Mouse (Mus musculus): ENCODE measurements around the gene Ubtf.
"Not testable (repeated sequence)": the region's sequence is repeated elsewhere in the genome, so short reads cannot be mapped to it uniquely, and the experiment has no call there.

The Ubtf gene

GRCm38 (mm10) chr11:102296491-102297472, 22.8 kb downstream of the Ubtf start, which contains the start of gene Atxn7l3:
Gene Atxn7l3, minus strand, starts transcription at chr11:102296631.
- DNase-seq (ENCODE audit: inconsistent age in 2 of 2, low spot score in 1 of 2), result peak; percentile 100

GRCm38 (mm10) chr11:102295598-102296471, 23.7 kb downstream of the Ubtf start:
- DNase-seq (ENCODE audit: inconsistent age in 2 of 2, low spot score in 1 of 2), result peak; percentile 79 to 87

- DNase-seq (ENCODE audit: inconsistent age in 2 of 2, low spot score in 1 of 2), result peak in 1 of 2 experiments; percentile 81
These were observed 24.5 kb downstream of the Ubtf start for GRCm38 (mm10) chr11:102294887-102295597.

DNA sequence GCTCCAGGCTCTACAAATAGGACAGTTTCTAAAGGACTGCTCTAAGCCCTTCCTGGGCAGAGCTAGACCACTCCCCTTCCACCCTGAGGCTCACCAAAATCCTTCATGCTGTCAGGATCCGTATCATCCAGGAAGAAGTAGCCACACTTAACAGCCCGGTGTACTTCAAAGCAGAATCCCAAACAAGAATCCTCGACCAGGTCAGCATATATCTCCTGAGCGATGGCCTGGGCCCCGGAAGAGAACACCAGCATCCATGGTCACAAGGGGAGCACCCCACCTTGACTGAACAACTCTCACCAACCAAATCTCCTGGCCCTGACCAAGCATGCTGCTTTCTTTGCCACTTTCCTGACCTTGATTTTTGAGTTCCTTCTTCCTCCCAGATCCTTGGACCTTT, 25.1 kb downstream of the Ubtf start:
- peak in 1 of 2 experiments; percentile 52 for DNase-seq (ENCODE audit: inconsistent age in 2 of 2, low spot score in 1 of 2)

- DNase-seq (ENCODE audit: inconsistent age in 2 of 2, low spot score in 1 of 2), result peak in 1 of 2 experiments; percentile 52
These were observed 25.6 kb downstream of the Ubtf start for GRCm38 (mm10) chr11:102293971-102294370.

- DNase-seq (ENCODE audit: inconsistent age in 2 of 2, low spot score in 1 of 2), result no peak
These were observed 28.4 kb downstream of the Ubtf start for GRCm38 (mm10) chr11:102291051-102291535.

DNA sequence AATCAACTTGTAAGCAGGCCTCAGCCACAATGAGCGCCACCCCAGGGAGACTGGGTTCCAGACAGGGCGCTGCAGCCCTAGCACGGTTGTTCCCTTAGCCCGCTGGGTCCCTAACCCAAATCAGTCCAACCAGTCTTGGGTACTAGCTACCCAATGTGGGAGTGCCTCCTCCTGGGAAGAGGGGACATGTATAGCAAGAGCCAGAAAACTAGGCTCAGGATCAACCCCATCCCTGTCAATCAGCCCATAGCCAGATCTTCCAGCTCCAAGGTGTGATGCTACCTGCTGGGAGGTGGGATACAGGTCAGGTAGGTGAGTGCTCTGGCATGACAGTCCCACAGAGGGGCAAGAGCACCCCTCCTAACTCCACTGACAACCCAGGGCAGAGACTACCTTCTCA, 29.4 kb downstream of the Ubtf start:
- peak in 1 of 2 experiments; percentile 43 for DNase-seq (ENCODE audit: inconsistent age in 2 of 2, low spot score in 1 of 2)

- peak in 1 of 2 experiments; percentile 64 for DNase-seq (ENCODE audit: inconsistent age in 2 of 2, low spot score in 1 of 2)
These were observed 29.9 kb downstream of the Ubtf start for GRCm38 (mm10) chr11:102289511-102290100.

DNA sequence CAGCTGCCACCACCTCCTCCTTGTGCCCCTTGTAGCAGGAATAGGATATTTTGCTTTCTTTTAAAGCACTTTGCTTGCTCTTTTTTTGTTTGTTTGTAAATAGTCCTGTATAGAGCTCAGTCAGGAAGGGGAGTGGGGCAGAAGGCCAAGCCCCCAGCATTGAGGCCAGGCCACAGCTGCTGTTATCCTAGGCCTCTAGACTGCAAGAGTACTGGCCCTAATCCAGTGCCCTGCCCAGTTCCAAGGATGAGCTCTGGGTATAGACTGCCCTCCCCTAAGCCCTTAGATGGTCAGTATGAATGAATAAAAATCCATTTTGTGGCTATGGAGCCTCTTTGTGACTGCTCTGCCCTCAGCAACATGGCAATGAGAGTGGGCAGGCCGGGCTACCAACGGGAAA, 30.6 kb downstream of the Ubtf start:
- peak in 1 of 2 experiments; percentile 58 for DNase-seq (ENCODE audit: inconsistent age in 2 of 2, low spot score in 1 of 2)

GRCm38 (mm10) chr11:102288027-102288804, 31.3 kb downstream of the Ubtf start:
- peak in 1 of 2 experiments; percentile 43 for DNase-seq (ENCODE audit: inconsistent age in 2 of 2, low spot score in 1 of 2)

DNA sequence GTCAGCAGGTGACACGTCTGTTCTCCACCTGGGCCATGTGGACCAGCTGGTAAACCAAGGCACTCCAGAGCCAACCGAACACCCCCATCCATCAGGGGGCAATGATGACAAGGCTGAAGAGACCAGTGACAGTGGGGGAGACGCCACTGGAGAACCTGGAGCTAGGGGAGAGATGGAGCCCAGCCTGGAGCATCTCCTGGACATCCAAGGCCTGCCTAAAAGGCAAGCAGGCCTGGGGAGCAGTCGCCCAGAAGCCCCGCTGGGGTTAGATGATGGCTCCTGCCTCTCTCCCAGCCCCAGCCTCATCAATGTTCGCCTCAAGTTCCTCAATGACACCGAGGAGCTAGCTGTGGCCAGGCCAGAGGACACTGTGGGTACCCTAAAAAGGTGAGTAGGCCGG, 32.1 kb downstream of the Ubtf start:
- DNase-seq (ENCODE audit: inconsistent age in 2 of 2, low spot score in 1 of 2), result peak in 1 of 2 experiments; percentile 42

DNA sequence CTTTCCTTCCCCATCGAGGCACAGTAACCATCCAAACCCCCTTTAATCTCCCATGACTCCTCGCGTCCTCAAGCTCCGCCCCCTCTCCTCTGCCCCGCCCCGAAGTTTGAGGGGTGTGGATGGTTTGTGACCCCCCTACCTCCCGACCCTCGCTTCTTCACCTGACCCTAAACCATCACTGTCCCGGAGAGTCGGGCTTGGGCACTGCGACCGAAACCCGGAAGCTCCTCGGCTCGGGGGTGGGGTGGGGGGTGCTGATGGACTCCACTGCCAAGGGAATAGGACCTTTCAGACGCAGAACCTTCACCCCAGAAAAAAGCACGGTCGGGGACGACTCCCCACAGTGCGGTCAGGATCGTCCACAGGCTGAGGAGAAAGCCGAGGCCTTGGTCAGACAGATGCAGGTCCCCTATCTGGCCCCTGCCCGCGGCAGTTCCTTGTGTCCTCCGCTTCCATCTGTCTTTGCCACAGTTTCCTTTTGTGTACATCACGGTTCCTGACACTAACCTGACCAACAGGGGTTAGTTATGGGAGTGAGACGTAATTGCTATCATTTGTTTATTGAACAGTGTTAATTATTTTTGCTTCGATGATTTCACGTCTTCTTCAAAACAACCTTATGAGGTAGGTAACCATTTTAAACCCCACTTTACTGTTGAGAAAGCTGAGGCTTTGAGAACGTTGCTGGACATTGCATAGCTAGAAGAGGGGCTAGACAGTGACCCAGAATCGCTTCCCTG, 34.3 kb downstream of the Ubtf start:
- DNase-seq (ENCODE audit: inconsistent age in 2 of 2, low spot score in 1 of 2), result no peak

GRCm38 (mm10) chr11:102284501-102285094, 34.9 kb downstream of the Ubtf start, which contains the start of gene Tmub2:
Gene Tmub2, plus strand, starts transcription at chr11:102284931.
- peak; percentile 98 to 99 for DNase-seq (ENCODE audit: inconsistent age in 2 of 2, low spot score in 1 of 2)

- DNase-seq (ENCODE audit: inconsistent age in 2 of 2, low spot score in 1 of 2), result no peak
These were observed 35.6 kb downstream of the Ubtf start for GRCm38 (mm10) chr11:102283922-102284321.

GRCm38 (mm10) chr11:102280267-102280666, 39.3 kb downstream of the Ubtf start:
- not testable (repeated sequence) for DNase-seq (ENCODE audit: inconsistent age in 2 of 2, low spot score in 1 of 2)

DNA sequence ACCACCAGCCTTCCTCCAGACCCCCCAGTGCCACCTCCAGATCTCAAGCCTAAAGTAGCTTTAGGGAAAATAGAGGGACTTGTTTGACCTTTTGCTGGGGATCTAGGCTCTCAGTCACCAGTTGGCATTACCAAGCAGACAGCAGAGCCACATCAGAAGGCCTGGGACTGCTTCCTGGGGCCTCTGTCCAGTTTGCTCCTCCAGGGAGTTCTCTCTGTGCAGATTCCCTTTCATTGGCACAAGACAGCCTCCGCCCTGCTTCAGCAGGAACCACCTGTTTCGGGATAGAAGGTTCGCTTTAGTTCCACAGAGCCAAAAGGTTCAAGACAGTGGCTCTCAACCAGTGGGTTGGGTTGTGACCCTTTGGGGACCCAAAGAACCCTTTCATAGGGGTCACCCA, 39.9 kb downstream of the Ubtf start:
- DNase-seq (ENCODE audit: inconsistent age in 2 of 2, low spot score in 1 of 2), result no peak

DNA sequence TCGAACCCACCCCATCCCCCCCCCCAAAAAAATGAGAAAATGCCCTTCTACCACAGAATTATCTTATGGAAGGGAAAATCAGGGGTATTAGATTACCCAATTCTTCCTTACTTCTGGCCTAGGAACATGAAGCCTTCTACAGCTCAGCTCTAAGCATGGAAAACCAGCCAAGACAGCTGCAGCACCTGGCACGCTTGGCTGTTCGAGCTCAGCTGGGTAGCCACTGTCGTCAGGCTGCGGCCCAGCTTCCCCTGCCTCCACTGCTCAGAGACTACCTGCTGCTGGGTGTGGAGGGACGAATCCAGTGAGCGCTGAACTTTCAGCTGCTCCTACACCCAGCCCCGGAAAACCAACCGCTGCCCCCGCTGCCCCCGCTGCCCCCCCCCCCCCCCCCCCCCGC, 41.8 kb downstream of the Ubtf start:
- DNase-seq (ENCODE audit: inconsistent age in 2 of 2, low spot score in 1 of 2), result no peak

DNA sequence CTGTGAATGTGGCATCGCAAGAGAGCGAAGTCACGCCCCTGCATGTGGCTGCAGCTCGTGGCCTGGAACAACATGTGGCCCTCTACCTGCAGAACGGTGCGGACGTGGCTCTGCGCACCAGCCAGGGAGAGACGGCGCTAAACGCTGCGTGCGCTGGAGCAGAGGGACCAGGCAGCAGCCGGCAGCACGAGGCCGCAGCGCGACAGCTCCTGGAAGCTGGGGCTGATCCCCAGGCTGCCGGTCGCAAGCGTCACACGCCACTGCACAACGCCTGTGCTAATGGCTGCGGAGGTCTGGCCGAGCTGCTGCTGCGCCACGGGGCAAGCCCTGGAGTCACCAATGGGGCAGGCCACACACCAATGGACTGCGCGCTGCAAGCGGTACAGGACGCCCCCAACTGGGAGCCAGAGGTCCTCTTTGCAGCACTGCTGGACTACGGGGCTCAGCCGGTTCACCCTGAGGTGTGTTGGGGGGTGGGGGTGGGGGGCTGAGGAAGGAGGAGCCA, 43.1 kb downstream of the Ubtf start:
- DNase-seq (ENCODE audit: inconsistent age in 2 of 2, low spot score in 1 of 2), result peak; percentile 61 to 79

Measured in adrenal gland, adult (tissue).